29 mouse cellular contexts compared by ENCODE assay signal in the genomic region with DNA sequence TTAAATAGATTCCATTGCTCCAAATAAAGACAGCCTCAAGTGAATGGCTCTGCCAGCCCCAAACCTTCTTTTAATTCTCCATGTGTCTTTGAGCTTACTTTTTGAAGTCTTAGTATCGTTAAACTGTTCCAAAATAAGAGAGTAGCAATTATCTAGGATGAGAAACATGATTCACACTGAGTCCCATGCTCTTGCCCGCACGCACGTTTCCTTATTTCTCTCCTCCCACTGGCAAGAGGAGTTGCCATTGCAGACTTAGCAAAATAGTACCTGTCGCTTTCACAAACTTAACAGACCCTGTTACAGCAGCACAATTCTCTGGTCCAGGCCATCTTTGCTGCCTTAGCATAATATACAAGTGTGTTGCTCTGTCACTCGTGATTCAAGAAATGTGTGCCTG.
"Had no signal": no experiment of that assay in that cellular context is flagged by ENCODE, and none has a peak within 500 bp of the region (broad histone marks: within the 10 kb centered on the region; RNA-seq: fewer than 3 reads in every experiment).

No protein-coding gene starts in this region.

- ATAC-seq: liver, embryonic 12.5 days; liver, postnatal 0 days; lung, postnatal 0 days; midbrain, embryonic 13.5 days; midbrain, embryonic 15.5 days; midbrain, embryonic 16.5 days had no signal

- H3K4me3 ChIP-seq: limb, embryonic 10.5 days; limb, embryonic 12.5 days; limb, embryonic 13.5 days; limb, embryonic 15.5 days; liver, embryonic 12.5 days; liver, embryonic 13.5 days; liver, embryonic 15.5 days; lung, embryonic 15.5 days; megakaryocyte, embryonic 14.5 days; midbrain, embryonic 10.5 days; midbrain, embryonic 12.5 days; midbrain, embryonic 13.5 days; midbrain, embryonic 15.5 days; myocyte had no signal

- H3K27ac ChIP-seq: limb, embryonic 10.5 days; limb, embryonic 12.5 days; limb, embryonic 13.5 days; limb, embryonic 15.5 days; liver, embryonic 12.5 days; liver, embryonic 13.5 days; liver, embryonic 14.5 days; liver, embryonic 15.5 days; lung, embryonic 15.5 days; macrophage; midbrain, embryonic 10.5 days; midbrain, embryonic 12.5 days; midbrain, embryonic 13.5 days; midbrain, embryonic 15.5 days had no signal

- H3K4me1 ChIP-seq: limb, embryonic 10.5 days; limb, embryonic 12.5 days; limb, embryonic 15.5 days; liver, embryonic 12.5 days; liver, embryonic 13.5 days; liver, embryonic 15.5 days had no signal

- DNase-seq: left cerebral cortex, postnatal 4 days; liver; liver, embryonic 13.5 days; liver, postnatal 0 days; lung, adult 18-20 months; lung, adult 2 months; lung, embryonic 14.5 days; lung, postnatal 10 days; lung, postnatal 14 days; lung, postnatal 36 days; lung, postnatal 4 days; midbrain, embryonic 14.5 days had no signal
